Mouse (Mus musculus): ENCODE results near the gene B9d2. TPM values are rescaled to one million over a fixed set of nuclear protein-coding genes. Genes with fewer than 3 reads are reported as not detected.
A peak's percentile ranks its signal among the peaks of the same experiment; 100 is the strongest.
"Not testable (repeated sequence)": the region's sequence is repeated elsewhere in the genome, so short reads cannot be mapped to it uniquely, and the experiment has no call there.

B9d2 gene
- polyA plus RNA-seq, 1 experiment from 2014 or later: 29.5 TPM

DNA sequence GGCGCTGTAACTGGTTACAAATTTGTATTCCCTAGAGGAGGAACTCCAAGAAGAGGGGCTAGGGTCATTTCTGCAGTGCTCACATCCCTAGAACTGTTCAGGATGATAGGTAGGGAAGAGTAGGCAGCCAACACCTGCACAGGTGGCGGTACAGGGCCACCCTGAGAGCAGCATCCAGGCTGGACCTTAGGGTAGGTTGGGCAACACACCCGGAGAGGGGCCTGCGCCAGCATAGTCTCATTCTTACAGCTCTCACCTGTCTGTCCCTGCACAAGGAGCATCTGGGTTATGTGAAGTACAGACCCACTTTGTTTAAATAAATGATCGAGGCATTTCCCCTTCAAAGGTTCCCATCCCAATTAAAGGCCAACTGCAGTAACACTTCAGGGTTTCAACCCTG, 40.2 kb downstream of the B9d2 start:
- H3K27me3 ChIP-seq (replicated peaks): no peaks in the 10 kb centered on the region
- H3K4me3 ChIP-seq: no peak overlapping the region
- H3K9ac ChIP-seq: no peak overlapping the region
- H3K36me3 ChIP-seq: peaks cover 72% of the 10 kb centered on the region
- H3K27ac ChIP-seq: peak overlapping the region; percentile 15; the same call in 1 of the 2 replicates
- 81% methylated on average over 5 of the region's 5 CpGs for WGBS (ENCODE audit: insufficient replicate concordance)
- ATAC-seq: no peak
- H3K4me1 ChIP-seq: peaks cover 55% of the 10 kb centered on the region
- no peaks in the 10 kb centered on the region for H3K9me3 ChIP-seq (replicated peaks)
- no peak overlapping the region for H3K4me2 ChIP-seq

GRCm38 (mm10) chr7:25721776-25722175, 41.2 kb downstream of the B9d2 start:
- Histone ChIP-seq H3K36me3 (peaks cover 72% of the 10 kb centered on the region), H3K9ac (peak overlapping the region; percentile 44; the same call in 1 of the 2 replicates), H3K4me1 (peaks cover 54% of the 10 kb centered on the region), H3K27ac (peak overlapping the region; percentile 77), H3K4me2 (peak overlapping the region; percentile 39)
- H3K27me3 ChIP-seq (replicated peaks); H3K4me3 ChIP-seq; H3K9me3 ChIP-seq (replicated peaks): not testable (repeated sequence)
- peak; percentile 48; the same call in 1 of the 2 replicates for ATAC-seq

DNA sequence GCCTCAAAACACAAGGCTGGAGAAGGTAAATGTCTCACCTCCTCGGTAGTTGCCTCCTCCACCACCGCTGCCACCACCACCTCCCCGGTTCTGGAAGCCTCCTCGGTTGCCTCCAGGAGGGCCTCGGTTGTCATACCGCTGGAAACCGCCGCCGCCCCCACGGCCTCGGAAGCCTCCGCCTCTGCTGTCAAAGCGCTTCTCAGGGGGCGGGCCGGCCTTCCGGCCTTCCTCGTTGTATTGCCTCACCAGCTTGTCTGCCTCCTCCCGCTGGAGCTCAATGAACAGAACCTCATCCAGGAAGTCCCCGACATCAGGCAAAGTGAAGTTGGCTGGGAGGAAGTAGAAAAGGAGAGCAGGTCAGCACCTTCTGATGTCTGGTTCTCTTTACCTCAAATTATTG, 45.3 kb downstream of the B9d2 start:
- H3K9me3 ChIP-seq (replicated peaks): no peaks in the 10 kb centered on the region
- H3K27ac ChIP-seq: no peak overlapping the region
- no peaks in the 10 kb centered on the region for H3K27me3 ChIP-seq (replicated peaks)
- H3K36me3 ChIP-seq: peaks cover 97% of the 10 kb centered on the region
- 68% methylated on average over 19 of the region's 19 CpGs for WGBS (ENCODE audit: insufficient replicate concordance)
- peaks cover 20% of the 10 kb centered on the region for H3K4me1 ChIP-seq
- no peak overlapping the region for H3K4me3 ChIP-seq
- H3K4me2 ChIP-seq: no peak overlapping the region
- no peak overlapping the region for H3K9ac ChIP-seq
- ATAC-seq: no peak

DNA sequence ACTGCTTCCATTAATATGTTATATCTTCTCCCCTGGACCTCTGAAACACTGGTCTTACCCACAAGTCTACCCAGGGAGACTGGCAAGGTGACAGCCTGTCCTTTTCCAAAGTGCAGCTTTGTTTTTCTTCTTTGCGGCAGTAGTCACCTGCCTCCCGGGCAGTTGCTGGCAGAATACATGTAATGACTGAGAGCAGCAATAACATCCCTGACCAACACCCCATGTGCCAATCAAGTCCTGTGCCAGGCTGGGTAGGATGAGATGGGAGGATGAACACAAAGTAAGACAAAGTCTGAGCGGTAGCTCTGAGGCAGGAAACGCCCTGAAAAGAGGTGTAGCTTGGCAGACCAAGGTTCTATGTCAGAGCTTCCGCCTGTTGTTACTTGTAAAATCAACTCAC, 47.2 kb downstream of the B9d2 start:
- Histone ChIP-seq H3K4me3 (no peak overlapping the region), H3K36me3 (peaks cover 99% of the 10 kb centered on the region), H3K27me3 (replicated peaks) (no peaks in the 10 kb centered on the region), H3K4me1 (peaks cover 8% of the 10 kb centered on the region), H3K9me3 (replicated peaks) (no peaks in the 10 kb centered on the region), H3K4me2 (no peak overlapping the region), H3K9ac (no peak overlapping the region), H3K27ac (no peak overlapping the region)
- ATAC-seq: no peak
- WGBS (ENCODE audit: insufficient replicate concordance): 96% methylated on average over 5 of the region's 5 CpGs

DNA sequence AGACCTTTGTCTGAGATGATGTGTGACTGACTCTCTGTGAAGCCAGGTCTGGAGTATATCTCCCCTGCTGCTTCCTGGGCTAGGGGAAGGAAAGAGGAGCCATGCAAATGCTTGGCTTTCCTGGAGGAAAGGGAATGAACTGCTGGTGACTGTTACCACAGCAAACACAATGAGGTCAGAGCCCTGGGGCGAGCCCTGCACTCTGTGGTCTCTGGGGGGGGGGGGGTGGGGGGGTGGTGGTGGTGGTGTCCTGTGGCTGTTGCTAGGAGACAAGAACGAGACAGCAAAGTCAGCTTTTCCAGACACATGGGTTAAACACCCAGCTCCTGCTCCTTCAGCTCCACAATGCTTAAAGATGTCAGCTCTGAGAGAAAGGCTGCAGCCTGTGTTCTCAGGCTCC, 48.8 kb downstream of the B9d2 start:
- Histone ChIP-seq H3K27ac (no peak overlapping the region), H3K4me2 (no peak overlapping the region), H3K9ac (no peak overlapping the region), H3K4me3 (no peak overlapping the region), H3K4me1 (peaks cover 4% of the 10 kb centered on the region; the same call in 1 of the 2 replicates), H3K27me3 (replicated peaks) (no peaks in the 10 kb centered on the region), H3K36me3 (peaks cover 99% of the 10 kb centered on the region), H3K9me3 (replicated peaks) (no peaks in the 10 kb centered on the region)
- ATAC-seq: no peak
- 56% methylated on average over 2 of the region's 2 CpGs for WGBS (ENCODE audit: insufficient replicate concordance)

DNA sequence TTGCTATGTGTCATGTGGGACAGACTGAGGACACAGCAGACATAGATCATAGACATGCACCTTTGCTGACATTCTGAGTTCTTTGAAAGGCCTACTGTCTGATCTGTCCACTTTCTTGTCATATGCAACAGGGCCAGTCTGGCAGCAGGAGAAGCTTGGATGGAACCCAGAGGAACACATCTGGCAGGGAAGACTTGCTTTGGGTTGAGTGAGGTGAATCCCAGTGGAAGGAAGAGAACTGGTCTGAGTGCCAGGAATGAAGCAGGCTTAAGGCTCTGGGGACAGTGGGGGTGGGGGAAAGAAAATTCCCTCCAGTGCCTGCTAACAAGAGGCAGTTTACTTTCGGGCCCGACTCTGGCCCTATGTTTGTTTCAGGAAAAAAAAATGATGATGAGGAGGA, 49.3 kb downstream of the B9d2 start:
- H3K27ac ChIP-seq: no peak overlapping the region
- ATAC-seq: no peak
- no peaks in the 10 kb centered on the region for H3K9me3 ChIP-seq (replicated peaks)
- peaks cover 8% of the 10 kb centered on the region; the same call in 1 of the 2 replicates for H3K4me1 ChIP-seq
- no peak overlapping the region for H3K4me2 ChIP-seq
- H3K4me3 ChIP-seq: no peak overlapping the region
- H3K9ac ChIP-seq: no peak overlapping the region
- 88% methylated on average over 2 of the region's 2 CpGs for WGBS (ENCODE audit: insufficient replicate concordance)
- H3K27me3 ChIP-seq (replicated peaks): no peaks in the 10 kb centered on the region
- H3K36me3 ChIP-seq: peaks cover 99% of the 10 kb centered on the region

- Histone ChIP-seq H3K27me3 (replicated peaks) (no peaks in the 10 kb centered on the region), H3K9me3 (replicated peaks) (no peaks in the 10 kb centered on the region), H3K36me3 (peaks cover 99% of the 10 kb centered on the region), H3K27ac (0 out of 2 replicates have a peak overlapping the region, but pooled peaks have one; percentile 37), H3K9ac (no peak overlapping the region), H3K4me3 (no peak overlapping the region), H3K4me2 (no peak overlapping the region), H3K4me1 (peaks cover 23% of the 10 kb centered on the region)
- ATAC-seq: no peak
- 71% methylated on average over 8 of the region's 8 CpGs for WGBS (ENCODE audit: insufficient replicate concordance)
Observed at GRCm38 (mm10) chr7:25731294-25732055, 50.9 kb downstream of the B9d2 start.

GRCm38 (mm10) chr7:25734991-25735390, 54.4 kb downstream of the B9d2 start:
- H3K4me1 ChIP-seq: peaks cover 41% of the 10 kb centered on the region
- WGBS (ENCODE audit: insufficient replicate concordance): 8% methylated on average over 4 of the region's 4 CpGs

More at GRCm38 (mm10) chr7:25734991-25735390, 54.4 kb downstream of the B9d2 start:
- H3K9me3 ChIP-seq (replicated peaks): no peaks in the 10 kb centered on the region
- ATAC-seq: peak; percentile 50; the same call in 1 of the 2 replicates
- H3K36me3 ChIP-seq: peaks cover 100% of the 10 kb centered on the region
- no peak overlapping the region for H3K9ac ChIP-seq
- no peak overlapping the region for H3K4me3 ChIP-seq
- H3K4me2 ChIP-seq: 0 out of 2 replicates have a peak overlapping the region, but pooled peaks have one; percentile 1
- H3K27me3 ChIP-seq (replicated peaks): no peaks in the 10 kb centered on the region
- H3K27ac ChIP-seq: no peak overlapping the region; the same call in 1 of the 2 replicates

Other genes with a start within 250 kb of the B9d2 start
- 1.9 and 2.4 TPM in 2 replicates for gene Ceacam1, start 203.2 kb upstream of the B9d2 start, polyA plus RNA-seq (2016; fragmentation: Nextera tagmentation; extraction: Ambion mirVana)
- not detected in 2 replicates for gene Ceacam2, start 140.9 kb upstream of the B9d2 start, polyA plus RNA-seq (2016; fragmentation: Nextera tagmentation; extraction: Ambion mirVana)
- 0.13 and 0.14 TPM in 2 replicates for gene Erich4, start 64.9 kb upstream of the B9d2 start, polyA plus RNA-seq (2016; fragmentation: Nextera tagmentation; extraction: Ambion mirVana)
- 12.4 and 15.9 TPM in 2 replicates for gene Dmac2, start 61.4 kb upstream of the B9d2 start, polyA plus RNA-seq (2016; fragmentation: Nextera tagmentation; extraction: Ambion mirVana)
- gene B3gnt8, start 54.1 kb upstream of the B9d2 start, polyA plus RNA-seq (2016; fragmentation: Nextera tagmentation; extraction: Ambion mirVana): 2.6 and 2.9 TPM in 2 replicates
- gene Bckdha, start 21.8 kb upstream of the B9d2 start, polyA plus RNA-seq (2016; fragmentation: Nextera tagmentation; extraction: Ambion mirVana): 21.0 and 21.7 TPM in 2 replicates
- 80.4 and 82.2 TPM in 2 replicates for gene Exosc5, start 21.6 kb upstream of the B9d2 start, polyA plus RNA-seq (2016; fragmentation: Nextera tagmentation; extraction: Ambion mirVana)
- 2.0 and 3.2 TPM in 2 replicates for gene Tmem91, start 5.6 kb upstream of the B9d2 start, polyA plus RNA-seq (2016; fragmentation: Nextera tagmentation; extraction: Ambion mirVana)
- gene Tgfb1, start 6.2 kb downstream of the B9d2 start, polyA plus RNA-seq (2016; fragmentation: Nextera tagmentation; extraction: Ambion mirVana): 13.6 and 14.2 TPM in 2 replicates
- 14.7 and 15.2 TPM in 2 replicates for gene Ccdc97, start 38.3 kb downstream of the B9d2 start, polyA plus RNA-seq (2016; fragmentation: Nextera tagmentation; extraction: Ambion mirVana)
- gene Hnrnpul1, start 74.0 kb downstream of the B9d2 start, polyA plus RNA-seq (2016; fragmentation: Nextera tagmentation; extraction: Ambion mirVana): 46.1 and 52.3 TPM in 2 replicates
- gene Axl, start 107.9 kb downstream of the B9d2 start, polyA plus RNA-seq (2016; fragmentation: Nextera tagmentation; extraction: Ambion mirVana): 14.1 and 20.1 TPM in 2 replicates
- gene Cyp2s1, start 136.1 kb downstream of the B9d2 start, polyA plus RNA-seq (2016; fragmentation: Nextera tagmentation; extraction: Ambion mirVana): 0.62 and 0.81 TPM in 2 replicates
- gene Cyp2b10, start 216.8 kb downstream of the B9d2 start, polyA plus RNA-seq (2016; fragmentation: Nextera tagmentation; extraction: Ambion mirVana): 0.06 TPM in 1 of 2 replicates, not detected in the other